Mouse (Mus musculus): ENCODE measurements around the gene Rabl3.

The Rabl3 gene

DNA sequence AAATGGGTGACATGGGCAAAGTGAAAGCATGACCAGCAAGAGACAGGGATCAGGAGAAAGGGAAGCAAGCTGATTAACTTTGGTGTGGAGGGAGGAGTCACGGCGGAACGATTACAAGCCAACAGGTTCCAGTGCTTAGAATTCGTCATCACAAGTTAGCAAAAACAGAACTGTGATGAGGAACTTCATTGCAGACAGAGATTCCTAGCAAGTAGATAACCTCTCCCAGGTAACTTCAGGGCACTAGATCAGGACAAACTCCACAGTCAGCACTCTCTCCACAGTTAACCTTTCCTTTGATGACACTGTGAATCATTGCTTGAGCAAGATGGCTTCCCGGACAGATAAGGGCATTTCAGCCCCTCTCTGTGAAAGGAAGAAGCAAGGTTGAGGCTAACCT lies 57.7 kb downstream of the Rabl3 start:
- DNase-seq (ENCODE audit: low spot score) = no peak

GRCm38 (mm10) chr16:37598463-37598862 lies 58.8 kb downstream of the Rabl3 start:
- DNase-seq (ENCODE audit: low spot score) = no peak

DNA sequence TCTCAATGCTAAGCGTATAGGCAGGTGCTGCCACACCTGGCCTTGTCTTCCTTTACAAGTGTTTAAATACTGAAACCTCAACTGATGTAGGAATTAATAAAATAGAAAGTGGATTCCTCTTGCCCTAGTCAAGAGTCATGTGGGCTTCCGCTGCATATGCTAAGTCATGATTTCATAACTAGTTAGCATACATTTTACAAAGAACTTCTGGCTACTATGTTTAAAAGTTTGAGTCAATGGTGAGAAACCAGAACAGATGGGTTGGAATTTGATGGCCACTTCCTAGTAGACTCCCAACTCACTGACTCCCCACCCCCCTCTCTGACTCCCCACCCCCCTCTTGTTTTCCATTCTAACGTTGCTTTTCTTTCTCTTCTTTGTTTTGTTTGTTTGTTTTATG lies 59.6 kb downstream of the Rabl3 start:
- no peak for DNase-seq (ENCODE audit: low spot score)

- no peak for DNase-seq (ENCODE audit: low spot score)
Observed at GRCm38 (mm10) chr16:37603431-37603830, 63.7 kb downstream of the Rabl3 start.

- DNase-seq (ENCODE audit: low spot score) = no peak
Observed at GRCm38 (mm10) chr16:37604243-37604642, 64.6 kb downstream of the Rabl3 start.

DNA sequence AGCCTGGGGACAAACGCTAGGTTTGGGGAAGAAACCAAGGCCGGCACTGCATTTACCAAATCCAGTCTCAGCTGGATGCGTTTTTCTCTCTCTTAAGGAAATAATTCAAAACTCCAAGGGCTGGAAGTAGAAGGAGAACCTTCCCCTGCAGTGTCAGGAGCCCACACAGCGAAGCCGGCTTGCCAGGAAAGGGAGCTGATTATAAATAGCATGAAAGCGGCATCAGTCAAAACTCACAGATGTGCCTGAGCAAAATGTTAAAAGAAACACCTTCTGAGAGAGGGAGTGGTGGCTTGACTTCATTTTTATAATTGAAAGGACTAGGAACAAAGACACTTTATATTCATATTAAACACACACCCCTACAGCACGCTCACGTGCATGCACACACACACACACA lies 70.6 kb downstream of the Rabl3 start:
- no peak for DNase-seq (ENCODE audit: low spot score)

- no peak for DNase-seq (ENCODE audit: low spot score)
Observed at GRCm38 (mm10) chr16:37611072-37611471, 71.4 kb downstream of the Rabl3 start.

GRCm38 (mm10) chr16:37612013-37612412 lies 72.3 kb downstream of the Rabl3 start:
- no peak for DNase-seq (ENCODE audit: low spot score)

GRCm38 (mm10) chr16:37614540-37614939 lies 74.9 kb downstream of the Rabl3 start:
- no peak for DNase-seq (ENCODE audit: low spot score)

DNA sequence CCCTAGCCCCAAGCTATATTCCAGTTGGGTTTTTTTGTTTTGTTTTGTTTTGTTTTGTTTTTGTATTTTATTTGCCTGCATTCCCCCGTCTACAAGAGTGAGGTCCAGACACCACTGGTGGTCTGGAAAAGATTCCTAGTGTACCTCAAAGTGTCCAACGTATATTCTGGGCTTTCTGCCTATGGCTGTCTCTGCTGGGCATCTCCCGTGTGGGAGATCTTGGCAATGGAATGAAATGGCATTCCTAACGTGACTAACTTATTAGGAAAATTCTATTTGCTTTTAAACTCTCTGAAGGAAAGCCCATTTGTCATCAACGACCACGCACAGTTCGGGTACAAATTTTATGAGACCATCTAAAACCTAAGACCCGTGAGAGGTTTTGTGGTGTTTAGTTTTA lies 75.7 kb downstream of the Rabl3 start:
- no peak for DNase-seq (ENCODE audit: low spot score)

GRCm38 (mm10) chr16:37616104-37616503 lies 76.4 kb downstream of the Rabl3 start:
- DNase-seq (ENCODE audit: low spot score) = no peak

GRCm38 (mm10) chr16:37617695-37618094 lies 78.0 kb downstream of the Rabl3 start:
- peak; percentile 68 for DNase-seq (ENCODE audit: low spot score)
